In the genomic region with DNA sequence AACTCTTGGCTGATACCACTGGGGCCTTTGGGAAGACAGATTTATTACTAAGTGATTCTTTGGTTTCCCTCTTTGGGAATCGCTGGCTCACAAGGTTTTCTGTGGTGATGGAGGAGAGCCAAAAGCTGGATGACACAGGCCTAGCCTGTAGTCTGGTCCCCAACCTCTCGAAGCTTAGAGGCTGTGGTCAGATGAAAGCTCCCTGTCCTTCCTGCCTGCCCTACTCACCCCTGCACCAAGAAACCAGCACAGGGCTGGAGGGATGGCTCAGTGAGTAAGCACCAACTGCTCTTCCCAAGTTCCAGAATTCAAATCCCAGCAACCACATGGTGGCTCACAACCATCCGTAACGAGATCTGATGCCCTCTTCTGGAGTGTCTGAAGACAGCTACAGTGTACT, we compare ENCODE assay signal across 1 mouse cellular context.
TF ChIP-seq lines count a peak whose summit lies in the region.

No protein-coding gene starts in this region.

TF ChIP-seq in ES-E14, 5 proteins besides CTCF, POLR2A, EP300 and RAD21:
- no peak for TF ChIP-seq ZC3H11A (IDR thresholded peaks at IDR 0.05; ENCODE audit: borderline replicate concordance, low read depth, low read length)
